Mouse (Mus musculus) fat pad, adult 2 months (tissue): Measurements from ENCODE around the gene Inca1.

Source experiments
- DNase-seq: peaks from one replicate; pipeline ENCODE4 v3.0.0-alpha.2; 2011; ENCODE audit warnings: low read depth, low spot score; ENCODE audit errors: extremely low read depth

Gene Inca1

GRCm38 (mm10) chr11:70699722-70700556, at the start of gene Inca1, which contains the start of gene Kif1c:
Inca1 (minus strand) TSS chr11:70700155.
Kif1c (plus strand) TSS chr11:70700548.
- no peak for DNase-seq

- DNase-seq, result no peak
Measured at GRCm38 (mm10) chr11:70747876-70748545, 48.1 kb upstream of the Inca1 start.

- no peak for DNase-seq
Measured at GRCm38 (mm10) chr11:70745636-70746035, 45.7 kb upstream of the Inca1 start.

- no peak for DNase-seq
Measured at GRCm38 (mm10) chr11:70742581-70743459, 42.9 kb upstream of the Inca1 start.

- DNase-seq, result no peak
Measured at GRCm38 (mm10) chr11:70742117-70742516, 42.2 kb upstream of the Inca1 start.

- no peak for DNase-seq
Measured at GRCm38 (mm10) chr11:70741603-70742002, 41.6 kb upstream of the Inca1 start.

- DNase-seq, result no peak
Measured at GRCm38 (mm10) chr11:70737749-70738148, 37.8 kb upstream of the Inca1 start.

- DNase-seq, result no peak
Measured at GRCm38 (mm10) chr11:70733256-70733655, 33.3 kb upstream of the Inca1 start.

GRCm38 (mm10) chr11:70731178-70731577, 31.2 kb upstream of the Inca1 start:
- no peak for DNase-seq

- DNase-seq, result no peak
Measured at GRCm38 (mm10) chr11:70730427-70731038, 30.6 kb upstream of the Inca1 start.

GRCm38 (mm10) chr11:70727385-70727784, 27.4 kb upstream of the Inca1 start:
- DNase-seq, result no peak

- DNase-seq, result no peak
Measured at GRCm38 (mm10) chr11:70726585-70726984, 26.6 kb upstream of the Inca1 start.

GRCm38 (mm10) chr11:70724706-70725105, 24.8 kb upstream of the Inca1 start:
- DNase-seq, result no peak

GRCm38 (mm10) chr11:70721072-70721471, 21.1 kb upstream of the Inca1 start:
- DNase-seq, result no peak

- no peak for DNase-seq
Measured at GRCm38 (mm10) chr11:70720567-70720966, 20.6 kb upstream of the Inca1 start.

GRCm38 (mm10) chr11:70718481-70718880, 18.5 kb upstream of the Inca1 start:
- DNase-seq, result no peak

- no peak for DNase-seq
Measured at GRCm38 (mm10) chr11:70715832-70716231, 15.9 kb upstream of the Inca1 start.

- DNase-seq, result no peak
Measured at GRCm38 (mm10) chr11:70713222-70713621, 13.3 kb upstream of the Inca1 start.

- DNase-seq, result no peak
Measured at GRCm38 (mm10) chr11:70711026-70711425, 11.1 kb upstream of the Inca1 start.

GRCm38 (mm10) chr11:70706127-70706526, 6.2 kb upstream of the Inca1 start:
- DNase-seq, result no peak

- DNase-seq, result no peak
Measured at GRCm38 (mm10) chr11:70702781-70703180, 2.8 kb upstream of the Inca1 start.
